Mouse (Mus musculus) spleen, postnatal 14 days (tissue): ENCODE data around the gene Hdlbp.
A peak's percentile ranks its signal among the peaks of the same experiment; 100 is the strongest.
"Not testable (repeated sequence)": the region's sequence is repeated elsewhere in the genome, so short reads cannot be mapped to it uniquely, and the experiment has no call there.

Source experiments
- DNase-seq, 2 experiments: peaks; one replicate each; pipeline ENCODE4 v3.0.0; 2021 to 2022; ENCODE audit warnings: low spot score in 2 of 2

The Hdlbp gene

DNA sequence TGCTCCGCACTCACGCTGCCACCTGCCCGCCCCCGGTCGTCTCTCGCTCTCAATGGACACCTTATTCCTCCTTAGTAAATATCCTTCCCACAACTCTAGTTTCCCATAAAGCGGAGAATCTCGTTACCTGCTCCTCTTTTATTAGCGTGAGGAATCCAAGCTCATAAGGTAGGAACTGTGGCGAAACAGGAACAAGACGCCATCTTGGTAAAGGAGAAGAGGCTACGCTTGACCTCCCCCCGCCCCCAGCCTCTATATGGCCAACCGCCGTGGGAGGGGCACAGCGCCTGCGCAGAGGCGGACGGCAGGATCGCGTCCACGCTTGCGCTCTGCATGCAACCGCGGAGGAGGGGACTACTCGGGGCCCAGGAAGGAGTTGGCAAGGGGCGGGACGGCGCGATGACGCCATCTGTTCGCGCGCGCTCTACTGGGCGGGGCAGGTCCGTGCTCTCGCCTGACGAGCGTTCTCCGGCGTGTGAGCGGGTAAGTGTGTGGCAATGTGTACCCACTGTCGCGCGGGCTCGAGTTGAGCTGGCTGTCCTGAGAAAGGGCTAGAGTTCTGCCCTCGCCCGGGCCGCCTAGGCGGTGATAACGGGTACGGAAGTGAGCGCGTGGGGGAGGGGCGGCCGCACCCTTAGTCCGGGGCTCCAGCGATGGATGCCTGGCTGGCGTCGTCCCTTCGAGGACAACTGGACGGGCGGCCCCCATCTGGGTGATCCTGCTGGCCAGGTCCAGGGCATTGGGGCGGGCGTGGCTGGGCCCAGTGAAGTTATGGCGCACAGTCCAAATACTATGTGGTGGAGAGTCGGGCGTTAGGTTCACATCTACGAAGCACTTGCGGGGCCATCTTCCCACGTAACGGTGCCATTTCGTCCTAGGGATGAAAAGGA is at the start of gene Hdlbp:
TSS of gene Hdlbp (minus strand) at position 230 of the 890 bp plus-strand sequence.
- DNase-seq: peak; percentile 95 to 98

GRCm38 (mm10) chr1:93522325-93522724 is 43.7 kb upstream of the Hdlbp start:
- no peak for DNase-seq

- DNase-seq: no peak
Observed at GRCm38 (mm10) chr1:93521491-93521890, 42.9 kb upstream of the Hdlbp start.

- DNase-seq: no peak
Observed at GRCm38 (mm10) chr1:93513221-93513620, 34.6 kb upstream of the Hdlbp start.

- no peak for DNase-seq
Observed at GRCm38 (mm10) chr1:93512351-93512690, 33.7 kb upstream of the Hdlbp start.

DNA sequence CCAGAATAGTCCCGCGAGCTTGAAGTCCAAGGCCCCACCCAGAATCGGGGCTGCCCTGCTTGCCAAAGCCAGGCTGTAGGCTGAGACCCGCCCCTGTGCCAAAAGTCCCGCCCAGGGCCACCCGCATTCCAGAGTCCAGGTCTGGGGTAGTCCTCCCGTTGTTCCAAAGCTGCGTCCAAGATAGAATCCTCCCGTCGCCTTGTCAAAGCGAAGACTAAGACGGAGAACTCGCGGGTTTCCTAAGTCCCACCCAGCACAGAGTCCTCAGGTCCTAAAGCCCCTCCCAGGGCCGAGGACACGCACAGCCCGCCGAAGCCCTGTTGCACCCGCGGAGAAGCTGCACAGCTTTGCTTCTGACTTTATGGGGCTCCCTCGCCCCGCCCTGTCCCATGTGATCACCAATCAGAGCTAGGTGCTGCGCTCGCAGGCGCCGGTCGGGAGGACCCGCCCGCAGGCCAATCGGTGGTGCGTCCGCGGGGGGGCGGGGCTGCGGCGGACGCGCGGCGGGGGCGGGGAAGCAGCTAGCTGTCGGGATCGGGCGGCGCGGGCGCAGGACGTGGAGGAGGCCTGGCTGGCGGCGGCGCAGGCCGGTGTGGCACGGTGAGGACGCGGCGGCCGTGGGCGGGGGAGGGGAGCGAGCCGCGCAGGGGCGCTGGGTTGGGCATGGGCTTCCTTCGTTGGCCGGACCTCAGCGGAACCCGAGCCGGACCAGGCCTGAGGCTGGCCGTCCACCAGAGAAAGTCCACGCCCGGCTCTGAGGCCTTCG is 33.2 kb upstream of the Hdlbp start, which contains the start of gene Farp2:
TSS of gene Farp2 (plus strand) at position 495 of the 766 bp plus-strand sequence.
- peak; percentile 85 to 87 for DNase-seq

- DNase-seq: not testable (repeated sequence)
Observed at GRCm38 (mm10) chr1:93508576-93508975, 30.0 kb upstream of the Hdlbp start.

- no peak for DNase-seq
Observed at GRCm38 (mm10) chr1:93506944-93507676, 28.5 kb upstream of the Hdlbp start.

DNA sequence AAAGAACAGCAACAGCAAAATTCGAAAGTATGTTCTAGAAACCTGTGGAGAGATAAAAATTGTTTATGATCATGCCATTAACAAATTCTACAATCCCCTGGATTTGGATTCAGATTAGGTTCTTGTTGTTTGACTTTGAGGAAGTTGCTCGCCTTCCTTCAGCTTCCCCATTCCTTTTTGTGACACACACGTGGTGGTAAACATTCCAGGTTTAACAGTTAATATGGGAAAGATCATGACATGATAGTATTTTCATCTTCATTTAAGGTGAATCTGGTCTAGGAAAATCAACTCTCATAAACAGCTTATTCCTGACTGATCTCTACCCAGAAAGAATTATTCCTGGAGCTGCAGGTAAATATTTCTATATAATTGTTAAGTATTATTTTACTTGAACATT is 16.7 kb upstream of the Hdlbp start:
- no peak for DNase-seq

- not testable (repeated sequence) for DNase-seq
Observed at GRCm38 (mm10) chr1:93486302-93486701, 7.7 kb upstream of the Hdlbp start.

GRCm38 (mm10) chr1:93479476-93480083 is 965 bp upstream of the Hdlbp start:
- DNase-seq: peak in 1 of 2 experiments; percentile 22

DNA sequence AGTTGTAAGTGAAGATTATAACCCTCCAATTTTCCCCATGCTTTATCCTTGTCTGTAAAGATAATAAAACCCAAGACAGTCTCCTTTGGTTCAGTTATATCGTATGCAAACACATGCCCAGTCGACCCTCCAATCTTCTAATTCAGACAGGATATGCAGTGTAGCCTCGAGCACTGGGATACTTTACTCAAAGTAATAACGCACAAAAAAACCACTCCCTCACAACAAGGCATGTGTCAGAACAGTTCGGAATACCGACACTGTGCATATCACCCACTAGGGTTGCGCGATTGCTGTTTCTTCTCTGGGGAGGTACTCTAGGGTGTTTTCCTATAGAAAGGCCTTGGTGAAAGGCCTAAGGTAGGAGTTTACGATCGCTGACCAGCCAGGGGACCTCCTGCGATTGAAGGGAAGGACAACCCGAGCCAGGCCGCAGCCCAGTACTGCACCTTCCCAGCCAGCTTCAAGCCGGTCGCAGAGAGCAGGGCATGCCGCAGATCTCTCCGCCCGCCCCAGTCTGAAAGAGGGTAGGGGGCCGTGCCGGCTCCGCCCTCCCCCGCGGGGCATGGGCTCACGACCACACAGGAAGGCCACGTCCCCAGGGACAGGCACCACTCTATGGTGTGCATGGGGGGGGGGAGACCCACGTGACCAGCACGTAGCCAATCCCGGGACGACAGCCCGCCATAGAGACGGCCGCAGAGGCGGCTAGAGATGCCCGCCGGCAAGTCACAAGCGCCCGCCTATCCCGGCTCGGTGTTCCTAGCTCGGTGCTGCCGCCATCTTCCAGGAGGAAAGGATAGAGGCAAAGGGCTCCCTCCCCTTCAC is 643 bp downstream of the Hdlbp start:
- DNase-seq: peak; percentile 95

DNA sequence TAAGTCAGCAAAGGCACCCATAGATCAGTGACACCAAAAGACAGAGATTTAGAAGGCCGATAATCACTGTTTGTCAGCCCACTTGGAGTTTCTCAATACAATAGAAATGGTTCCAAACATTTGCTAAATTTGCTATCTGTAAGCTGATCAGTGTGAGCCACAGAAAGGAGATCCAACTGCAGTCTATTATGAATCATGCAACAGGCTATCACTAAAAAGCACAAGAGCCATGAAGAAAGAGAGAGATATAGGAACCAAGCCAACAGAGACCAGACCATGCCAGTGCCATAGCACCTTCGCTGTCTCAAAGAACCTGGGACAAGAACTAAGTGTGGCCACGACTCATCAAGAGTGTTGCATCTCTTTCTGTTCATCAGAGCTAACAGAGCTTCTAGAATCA is 2.9 kb downstream of the Hdlbp start:
- no peak for DNase-seq

- DNase-seq: no peak
Observed at GRCm38 (mm10) chr1:93468626-93469025, 10.0 kb downstream of the Hdlbp start.

DNA sequence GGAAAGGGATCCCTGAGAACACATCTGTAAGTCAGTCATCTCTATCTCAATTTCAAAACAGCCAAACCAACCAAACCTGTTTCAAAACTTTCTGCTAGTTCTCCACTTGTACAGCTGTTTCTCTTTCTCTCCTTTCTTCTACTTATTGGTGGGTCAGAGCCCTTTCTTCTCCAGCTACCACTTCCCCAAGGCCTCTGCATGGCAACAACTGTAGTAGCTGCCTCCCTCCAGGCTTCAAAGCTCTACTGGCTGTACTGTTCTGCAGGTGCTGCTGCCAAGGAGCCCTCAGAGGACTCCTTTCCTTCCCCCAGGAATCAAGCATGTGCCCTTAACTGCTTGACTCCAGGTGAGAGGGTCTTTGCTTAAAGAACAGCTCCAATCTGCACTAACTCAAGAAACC is 12.9 kb downstream of the Hdlbp start:
- no peak for DNase-seq

DNA sequence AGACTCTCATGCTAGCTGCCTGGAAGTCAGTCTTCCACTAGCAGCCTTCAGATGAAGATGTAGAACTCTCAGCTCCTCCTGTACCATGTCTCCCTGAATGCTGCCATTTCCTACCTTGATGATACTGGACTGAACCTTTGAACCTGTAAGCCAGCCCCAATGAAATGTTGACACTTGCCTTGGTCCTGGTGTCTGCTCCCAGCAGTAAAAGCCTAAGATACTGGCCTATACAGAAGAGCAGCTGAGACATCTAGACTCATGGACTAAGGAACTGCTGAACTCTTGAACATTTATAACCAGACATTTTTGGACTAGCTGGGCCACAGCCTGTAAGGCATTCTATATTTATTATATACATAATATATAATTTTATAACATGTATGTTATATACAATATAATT is 13.5 kb downstream of the Hdlbp start:
- no peak for DNase-seq

GRCm38 (mm10) chr1:93459101-93459500 is 19.5 kb downstream of the Hdlbp start:
- DNase-seq: no peak

DNA sequence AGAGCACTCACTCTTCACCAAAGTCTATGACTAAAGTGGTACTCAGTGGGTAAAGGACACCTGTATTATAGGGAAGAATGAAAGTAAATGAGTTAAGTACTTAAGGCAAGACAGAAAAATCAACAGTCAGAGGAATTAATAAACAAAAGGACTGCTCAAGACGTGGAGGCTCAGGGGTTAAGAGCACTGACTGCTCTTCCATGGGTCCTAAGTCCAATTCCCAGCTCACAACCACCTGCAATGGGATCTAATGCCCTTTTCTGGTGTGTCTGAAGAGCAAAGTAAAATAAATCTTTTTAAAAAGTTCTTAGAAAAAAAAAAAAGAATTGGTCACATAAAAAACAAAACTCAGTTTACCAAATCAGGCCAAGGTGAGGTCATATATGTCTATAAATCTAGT is 20.3 kb downstream of the Hdlbp start:
- DNase-seq: no peak

DNA sequence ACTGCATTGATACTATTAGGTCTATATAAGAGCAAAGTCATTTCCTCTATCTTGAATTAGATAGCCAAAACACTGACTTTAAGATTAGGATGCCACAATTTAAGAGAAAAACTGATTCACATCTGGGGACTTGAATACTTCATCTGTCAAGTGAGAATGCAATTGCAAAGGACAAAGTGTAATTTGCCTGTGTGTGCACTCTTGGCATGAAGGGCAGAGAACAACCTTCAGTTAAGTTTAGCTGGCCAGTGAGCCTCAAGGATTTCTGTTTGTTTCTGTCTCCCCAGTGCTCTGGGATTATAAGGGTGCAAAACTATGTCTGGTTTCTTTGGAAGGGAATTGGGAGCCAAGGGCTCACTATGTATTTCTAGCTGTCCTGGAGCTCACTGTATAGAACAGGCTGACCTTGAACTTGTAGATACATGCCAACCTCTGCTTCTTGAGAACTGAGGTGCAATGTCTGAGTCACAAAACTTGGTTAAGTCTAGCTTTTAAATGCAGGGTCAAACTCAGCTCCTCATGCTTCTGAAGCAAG is 24.8 kb downstream of the Hdlbp start:
- no peak for DNase-seq

DNA sequence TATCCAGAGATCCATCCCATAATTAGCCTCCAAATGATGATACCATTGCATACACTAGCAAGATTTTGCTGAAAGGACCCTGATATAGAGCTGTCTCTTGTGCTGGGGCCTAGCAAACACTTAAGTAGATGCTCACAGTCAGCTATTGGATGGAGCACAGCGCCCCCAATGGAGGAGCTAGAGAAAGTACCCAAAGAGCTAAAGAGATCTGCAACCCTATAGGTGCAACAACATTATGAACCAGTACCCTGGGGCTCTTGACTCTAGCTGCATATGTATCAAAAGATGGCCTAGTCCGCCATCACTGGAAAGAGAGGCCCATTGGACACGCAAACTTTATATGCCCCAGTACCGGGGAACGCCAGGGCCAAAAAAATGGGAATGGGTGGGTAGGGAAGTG is 28.5 kb downstream of the Hdlbp start:
- DNase-seq: not testable (repeated sequence)

GRCm38 (mm10) chr1:93445822-93446162 is 32.8 kb downstream of the Hdlbp start:
- DNase-seq: no peak
